Mouse (Mus musculus) stomach, postnatal 0 days (tissue): ENCODE data around the gene Tmem259.

Experiments
- CTCF ChIP-seq: IDR thresholded peaks from 2 replicates; pipeline ENCODE4 v1.5.1; 2016; ENCODE audit warnings: antibody characterized with exemption, low read depth, mild to moderate bottlenecking, moderate library complexity
- EP300 ChIP-seq: optimal IDR thresholded peaks from 2 replicates; pipeline ENCODE3; 2016; ENCODE audit warnings: antibody characterized with exemption

DNA sequence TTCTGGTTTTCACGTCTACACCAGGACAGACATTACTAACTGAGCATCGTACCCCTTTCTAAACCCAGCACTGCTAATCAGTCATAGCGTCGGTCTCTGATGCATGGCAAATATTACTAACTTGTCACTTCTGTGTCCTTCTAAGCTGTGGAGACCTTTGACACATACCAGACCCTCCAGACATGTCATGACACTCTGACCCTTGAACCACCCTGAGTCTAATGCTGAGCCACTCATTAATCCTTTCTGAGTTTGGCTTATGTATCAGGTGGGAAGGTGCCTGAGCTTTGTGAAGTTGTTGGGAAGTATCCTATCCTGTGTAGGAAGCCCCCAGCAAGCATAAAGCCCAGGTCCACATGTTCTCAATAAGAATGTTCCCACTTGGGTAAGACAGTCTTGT, 34.3 kb downstream of the Tmem259 start:
- TF ChIP-seq EP300 (no peak), CTCF (no peak)
